13 mouse cellular contexts compared by ENCODE assay signal in the genomic region with DNA sequence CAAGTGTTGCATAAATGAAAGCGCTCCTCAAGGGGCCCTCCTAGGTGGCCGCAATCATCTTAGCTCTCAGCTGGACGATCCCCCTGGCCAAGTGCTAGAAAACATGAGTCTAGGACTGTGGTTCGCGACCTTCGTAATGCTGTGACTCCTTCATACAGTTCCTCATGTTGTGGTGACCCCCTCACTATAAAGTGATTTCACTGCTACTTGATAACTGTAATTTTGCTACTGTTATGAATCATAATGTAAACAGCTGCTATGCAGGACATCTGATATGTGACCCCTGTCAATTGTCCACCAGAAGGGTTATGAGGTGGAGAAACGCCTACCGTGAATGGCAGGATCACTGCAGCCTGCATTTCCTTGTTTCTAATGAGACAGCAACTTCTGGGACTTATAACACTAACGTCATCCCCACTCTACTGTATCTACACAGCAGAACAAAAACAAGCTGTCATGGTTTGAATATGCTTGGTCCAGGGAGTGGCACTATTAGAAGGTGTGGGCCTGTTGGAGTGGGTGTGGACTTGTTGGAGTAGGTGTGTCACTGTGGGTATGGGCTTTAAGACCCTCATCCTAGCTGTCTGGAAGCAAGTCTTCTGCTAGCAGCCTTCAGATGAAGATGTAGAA. TPM values are rescaled to one million over a fixed set of nuclear protein-coding genes. Genes with fewer than 3 reads are reported as not detected.
"Had no signal": no experiment of that assay in that cellular context is flagged by ENCODE, and none has a peak within 500 bp of the region (broad histone marks: within the 10 kb centered on the region; RNA-seq: fewer than 3 reads in every experiment).

No protein-coding gene starts in this region.

- H3K9ac ChIP-seq: kidney, embryonic 15.5 days; liver, embryonic 13.5 days; lung, embryonic 14.5 days; midbrain, embryonic 13.5 days had no signal

- H3K27me3 ChIP-seq: kidney, embryonic 15.5 days; liver, embryonic 13.5 days had no signal

- H3K27ac ChIP-seq: kidney, embryonic 15.5 days; liver, embryonic 13.5 days; midbrain, embryonic 13.5 days had no signal

- DNase-seq: kidney, adult 2 months; kidney, postnatal 10 days; kidney, postnatal 36 days; liver, embryonic 13.5 days; lung, embryonic 14.5 days; lung, postnatal 10 days; lung, postnatal 36 days; thymus, postnatal 25 days had no signal

- ATAC-seq: intestine, postnatal 0 days; midbrain, embryonic 13.5 days had no signal

- H3K4me2 ChIP-seq: kidney, embryonic 15.5 days; liver, embryonic 13.5 days; lung, embryonic 14.5 days; midbrain, embryonic 13.5 days had no signal

- H3K4me3 ChIP-seq: kidney, embryonic 15.5 days; liver, embryonic 13.5 days; midbrain, embryonic 13.5 days had no signal

- H3K9me3 ChIP-seq: kidney, embryonic 15.5 days; liver, embryonic 13.5 days; midbrain, embryonic 13.5 days had no signal

RNA-seq across cellular contexts. Expression of gene Rnf182, which starts 58.5 kb away (rescaled TPM):
- polyA plus RNA-seq: liver, adult 2 months; liver, embryonic 16.5 days had no signal
